Mouse (Mus musculus) ovary, adult 18-20 months (tissue): ENCODE results near the gene Mgat5b.
"Not testable (repeated sequence)": the region's sequence is repeated elsewhere in the genome, so short reads cannot be mapped to it uniquely, and the experiment has no call there.

Experiments
- DNase-seq: peaks from one replicate; pipeline ENCODE4 v3.0.0; 2022; ENCODE audit warnings: low spot score, mixed read lengths

Mgat5b gene

GRCm38 (mm10) chr11:116918323-116919185 is at the start of gene Mgat5b:
Gene Mgat5b (plus strand): TSS chr11:116918863.
- DNase-seq = peak; percentile 53

- DNase-seq = no peak
These were observed 49.4 kb upstream of the Mgat5b start for GRCm38 (mm10) chr11:116869223-116869622.

GRCm38 (mm10) chr11:116869641-116870040 is 49.0 kb upstream of the Mgat5b start:
- DNase-seq = no peak

- DNase-seq = no peak
These were observed 47.1 kb upstream of the Mgat5b start for GRCm38 (mm10) chr11:116871538-116871937.

- DNase-seq = no peak
These were observed 44.7 kb upstream of the Mgat5b start for GRCm38 (mm10) chr11:116873987-116874386.

GRCm38 (mm10) chr11:116878454-116878853 is 40.2 kb upstream of the Mgat5b start:
- no peak for DNase-seq

GRCm38 (mm10) chr11:116880839-116881238 is 37.8 kb upstream of the Mgat5b start:
- DNase-seq = no peak

GRCm38 (mm10) chr11:116881440-116881839 is 37.2 kb upstream of the Mgat5b start:
- DNase-seq = no peak

- no peak for DNase-seq
These were observed 36.2 kb upstream of the Mgat5b start for GRCm38 (mm10) chr11:116882446-116882845.

GRCm38 (mm10) chr11:116884061-116884460 is 34.6 kb upstream of the Mgat5b start:
- no peak for DNase-seq

- DNase-seq = peak; percentile 45
These were observed 33.1 kb upstream of the Mgat5b start for GRCm38 (mm10) chr11:116885275-116886151.

- no peak for DNase-seq
These were observed 31.5 kb upstream of the Mgat5b start for GRCm38 (mm10) chr11:116887136-116887535.

GRCm38 (mm10) chr11:116893532-116894442 is 24.9 kb upstream of the Mgat5b start:
- no peak for DNase-seq

GRCm38 (mm10) chr11:116895402-116895801 is 23.3 kb upstream of the Mgat5b start:
- no peak for DNase-seq

GRCm38 (mm10) chr11:116899247-116899646 is 19.4 kb upstream of the Mgat5b start:
- DNase-seq = no peak

GRCm38 (mm10) chr11:116902588-116902987 is 16.1 kb upstream of the Mgat5b start:
- not testable (repeated sequence) for DNase-seq

- DNase-seq = no peak
These were observed 12.8 kb upstream of the Mgat5b start for GRCm38 (mm10) chr11:116905741-116906456.

- DNase-seq = no peak
These were observed 5.1 kb upstream of the Mgat5b start for GRCm38 (mm10) chr11:116913573-116913972.

GRCm38 (mm10) chr11:116914267-116914885 is 4.3 kb upstream of the Mgat5b start:
- DNase-seq = no peak

GRCm38 (mm10) chr11:116915241-116915640 is 3.4 kb upstream of the Mgat5b start:
- no peak for DNase-seq

GRCm38 (mm10) chr11:116917361-116917760 is 1.3 kb upstream of the Mgat5b start:
- no peak for DNase-seq
